Mouse (Mus musculus): ENCODE measurements around the gene Nol10.

DNA sequence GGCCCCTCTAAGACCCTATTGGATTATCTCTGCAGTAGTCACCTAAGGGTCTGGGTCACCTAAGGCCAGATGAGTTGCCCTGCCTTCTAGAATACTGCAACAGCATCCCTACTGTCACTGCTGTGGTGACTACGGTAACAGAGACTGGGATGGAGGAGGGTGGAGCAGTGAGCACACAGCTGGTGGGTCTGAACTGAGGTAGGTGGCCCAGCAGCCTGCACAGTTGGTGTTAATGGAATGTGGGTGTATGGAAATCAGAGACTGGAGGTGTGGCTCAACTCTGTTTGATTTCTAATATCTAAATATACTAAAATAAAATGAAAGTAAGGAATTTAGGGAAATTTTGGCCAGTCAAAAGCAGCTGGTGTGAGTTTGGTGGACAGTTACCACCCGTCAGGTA is 88.2 kb downstream of the Nol10 start:
- TF ChIP-seq CTCF (IDR thresholded peaks at IDR 0.05; ENCODE audit: low read depth) (no peak), EP300 (IDR thresholded peaks at IDR 0.05; ENCODE audit: low read depth) (no peak)

All from heart, postnatal 0 days (tissue).